Mouse (Mus musculus) mesoderm, embryonic 11.5 days (tissue): ENCODE measurements around the gene Gm17018.
A peak's percentile ranks its signal among the peaks of the same experiment; 100 is the strongest.

ENCODE experiments used
- DNase-seq: peaks from one replicate; pipeline ENCODE4 v3.0.0-alpha.2; 2012; ENCODE audit warnings: low read depth, low spot score

Gene Gm17018

DNA sequence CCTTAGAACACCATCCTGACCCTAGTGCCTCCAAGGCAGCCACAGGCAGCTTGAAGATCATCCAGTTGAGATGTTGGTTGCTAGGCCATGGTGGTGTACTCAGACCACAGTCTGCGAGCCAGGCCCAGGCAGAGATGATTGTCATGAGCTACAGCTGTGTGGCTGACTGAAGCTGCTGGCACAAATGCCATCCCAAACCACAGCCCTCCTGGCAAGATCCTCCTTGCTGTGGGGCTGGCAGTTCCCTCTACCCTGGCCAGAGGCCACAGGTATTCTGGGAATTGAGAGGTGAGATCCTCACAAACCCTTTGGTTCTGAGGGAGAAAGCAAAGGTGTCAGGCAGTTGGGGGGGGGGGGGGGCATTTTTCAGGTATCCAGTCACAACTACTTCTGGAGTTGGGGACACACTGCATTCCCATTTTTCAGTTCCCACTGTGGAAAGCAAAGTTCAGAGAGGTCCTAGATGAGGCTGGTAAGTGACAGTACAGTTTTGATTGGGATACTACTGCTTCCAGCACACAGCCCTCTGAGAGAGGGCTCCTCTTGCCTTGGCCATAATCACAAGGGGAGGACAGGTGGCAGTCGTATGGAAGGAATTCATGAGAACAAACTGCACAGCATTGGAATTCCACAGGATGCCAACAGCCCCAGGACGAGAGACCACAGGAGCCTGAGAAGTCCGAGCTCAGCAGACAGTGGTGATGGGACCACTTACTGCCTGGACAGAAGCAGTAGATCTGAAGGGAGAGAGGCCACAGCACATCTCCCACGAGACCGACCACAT is 27.3 kb downstream of the Gm17018 start:
- DNase-seq, result no peak

DNA sequence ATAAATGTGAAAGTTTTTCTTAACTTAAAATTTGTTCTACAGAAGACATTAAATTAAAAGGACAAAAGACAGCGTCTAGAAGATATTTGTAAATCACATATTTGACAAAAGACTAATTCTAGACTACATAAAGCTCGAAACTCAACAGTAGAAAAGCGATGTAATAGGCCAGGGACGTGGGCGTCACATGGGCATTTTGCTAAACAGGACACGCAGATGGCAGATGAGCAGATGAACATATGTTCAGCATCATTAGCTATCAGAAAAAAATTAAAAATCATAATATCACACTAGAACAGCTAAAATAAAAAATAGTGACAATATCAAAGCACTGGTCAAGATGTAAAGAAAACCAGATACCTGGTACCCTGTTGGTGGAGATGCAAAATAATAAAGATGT is 29.3 kb downstream of the Gm17018 start:
- DNase-seq, result no peak

DNA sequence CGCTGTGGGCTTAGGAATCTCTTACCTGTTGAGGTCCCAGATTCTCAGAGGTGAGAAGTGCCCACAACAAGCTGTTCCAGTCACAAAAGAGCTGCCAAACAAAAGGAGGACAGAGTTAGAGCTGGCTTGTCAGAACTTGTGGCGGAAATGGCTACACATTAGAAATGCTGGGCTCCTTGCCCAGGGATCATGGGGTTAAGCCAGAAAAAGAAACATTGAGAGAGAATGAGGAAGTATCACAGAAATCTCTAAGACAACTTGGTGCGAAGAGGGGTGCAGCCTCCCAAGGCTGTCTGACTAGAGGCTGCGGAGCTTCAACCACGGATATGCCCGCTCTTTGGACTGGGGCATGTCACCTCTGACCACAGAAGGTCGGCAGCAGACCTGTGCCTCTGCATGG is 31.3 kb downstream of the Gm17018 start:
- no peak for DNase-seq

DNA sequence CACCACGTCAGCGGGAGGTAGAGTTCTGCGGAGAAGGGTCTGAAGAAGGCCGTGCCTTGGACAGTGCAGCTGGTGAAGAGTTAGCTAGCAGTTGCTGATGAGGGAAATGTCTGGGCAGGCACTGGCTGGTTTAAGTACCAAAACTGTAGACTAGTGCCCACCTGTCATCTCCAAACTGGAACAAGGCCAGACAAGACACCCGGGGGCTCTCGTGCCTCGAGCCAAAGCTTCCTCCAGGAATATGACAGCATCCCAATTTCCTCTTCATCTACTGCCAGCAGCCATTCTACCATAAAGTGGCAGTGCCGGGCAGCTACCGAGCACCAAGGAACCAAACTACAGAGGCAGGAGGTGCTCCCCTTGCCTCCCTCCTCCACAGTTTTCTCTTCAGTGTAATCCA is 32.5 kb downstream of the Gm17018 start:
- DNase-seq, result no peak

DNA sequence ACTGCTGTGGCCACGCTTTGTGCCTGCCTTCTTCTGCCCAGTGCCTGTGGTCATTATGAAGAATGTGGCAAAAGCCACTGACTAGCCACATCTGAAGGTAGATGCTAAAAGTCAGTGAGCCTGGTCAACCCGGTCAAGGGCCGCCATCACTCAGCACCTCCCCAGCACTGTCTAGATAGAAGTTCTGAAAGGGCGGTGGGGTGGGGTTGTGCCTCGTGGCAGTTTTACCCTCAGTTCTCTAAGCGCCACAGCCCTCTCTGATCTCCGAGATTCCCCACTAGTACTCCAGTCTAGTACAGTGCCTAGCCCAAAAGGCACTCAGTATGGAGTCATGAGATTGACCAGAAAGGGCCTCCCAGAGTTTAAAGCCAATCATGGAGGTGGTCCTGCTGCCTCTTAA is 33.7 kb downstream of the Gm17018 start:
- no peak for DNase-seq

DNA sequence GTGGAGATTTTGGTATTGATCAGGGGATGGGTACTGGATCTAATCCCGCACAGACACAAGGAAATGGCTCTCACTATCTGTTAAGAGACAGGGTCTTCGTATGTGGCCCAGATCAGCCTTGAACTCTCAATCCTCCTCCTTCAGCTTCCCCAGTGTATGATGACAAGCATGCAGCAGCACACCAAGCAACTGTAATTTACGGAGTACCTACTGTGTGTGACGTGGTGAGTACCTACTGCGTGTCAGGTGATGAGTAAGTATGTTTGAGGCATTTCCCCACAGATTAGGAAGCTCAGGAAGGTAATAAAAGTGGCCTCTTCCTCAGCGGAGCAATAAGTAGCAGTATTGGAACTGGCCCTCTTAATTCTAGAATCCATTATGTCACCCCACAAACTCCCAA is 35.1 kb downstream of the Gm17018 start:
- no peak for DNase-seq

DNA sequence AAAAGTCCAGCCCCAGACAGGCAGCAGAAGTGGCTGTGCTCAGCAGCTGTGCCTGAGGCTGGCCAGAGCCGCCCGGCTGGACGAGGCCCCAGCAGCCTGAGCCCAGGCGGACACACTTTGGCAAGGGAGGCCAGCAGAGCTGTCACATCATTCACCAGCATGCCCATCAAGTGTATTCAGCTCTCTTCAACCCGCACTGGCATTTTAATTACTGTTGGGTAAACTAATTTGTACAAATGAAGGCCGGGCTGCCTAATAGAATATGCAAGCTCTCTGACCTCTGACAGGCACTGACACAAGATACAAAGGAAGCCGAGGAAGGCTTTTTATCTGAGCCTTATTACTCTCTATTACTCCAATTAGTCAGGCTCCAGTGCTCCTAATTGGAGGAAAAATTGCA is 35.6 kb downstream of the Gm17018 start:
- peak; percentile 31 for DNase-seq

DNA sequence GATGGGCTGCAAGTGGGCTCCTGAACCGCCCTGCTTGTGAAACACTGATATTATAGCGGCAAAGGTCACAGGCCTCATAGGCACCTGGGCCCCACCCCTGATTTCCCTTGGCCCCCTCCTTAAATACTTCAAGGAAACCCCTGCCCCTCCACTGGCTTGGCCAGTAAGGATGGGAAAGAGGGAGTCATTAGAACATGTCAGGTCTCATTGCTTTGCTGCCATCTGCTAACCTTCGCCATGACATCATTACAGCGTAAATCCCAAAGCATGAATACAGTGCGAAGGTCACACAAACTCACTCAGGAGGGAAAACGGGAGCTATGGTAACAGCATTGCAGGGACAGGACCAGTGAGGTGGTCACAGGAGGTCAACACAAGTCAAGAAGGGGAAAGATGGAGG is 36.0 kb downstream of the Gm17018 start:
- DNase-seq, result peak; percentile 32

DNA sequence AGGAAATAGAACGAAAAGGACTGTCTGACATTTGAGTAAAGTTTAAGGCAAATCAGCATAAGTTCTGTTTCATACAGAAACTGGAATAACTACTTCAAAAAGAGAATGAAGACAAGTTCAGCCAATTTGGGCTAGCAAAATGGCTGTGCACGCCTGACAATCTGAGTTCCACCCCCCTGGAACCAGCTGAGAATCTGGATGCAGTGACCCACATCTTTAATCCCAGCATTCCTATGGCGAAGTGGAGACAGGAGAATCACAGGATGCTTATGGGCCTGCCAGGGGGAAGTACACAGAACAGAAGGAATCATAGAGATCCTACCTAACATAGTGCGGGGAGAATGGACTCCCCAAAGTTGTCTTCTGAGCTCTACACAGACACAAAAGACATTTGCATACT is 36.7 kb downstream of the Gm17018 start:
- no peak for DNase-seq

DNA sequence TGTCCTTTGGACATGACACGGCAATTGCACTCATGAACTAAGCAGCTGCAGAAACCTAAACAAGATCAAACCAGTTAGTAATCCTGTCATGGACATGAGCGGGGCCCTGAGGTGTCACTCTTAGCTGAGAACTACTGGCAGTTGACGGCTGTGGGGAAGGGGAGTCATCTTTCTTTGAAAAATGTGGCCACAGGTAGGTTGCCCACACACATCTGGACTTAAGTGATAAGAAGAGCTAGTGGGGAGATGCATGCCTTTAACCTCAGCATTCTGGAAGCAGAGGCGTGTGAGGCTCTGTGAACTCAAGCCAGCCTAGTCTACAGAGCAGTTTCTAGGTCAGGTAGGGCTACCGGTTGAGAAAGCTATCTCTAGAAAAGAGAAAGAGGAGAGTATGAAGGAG is 42.2 kb downstream of the Gm17018 start:
- DNase-seq, result no peak

DNA sequence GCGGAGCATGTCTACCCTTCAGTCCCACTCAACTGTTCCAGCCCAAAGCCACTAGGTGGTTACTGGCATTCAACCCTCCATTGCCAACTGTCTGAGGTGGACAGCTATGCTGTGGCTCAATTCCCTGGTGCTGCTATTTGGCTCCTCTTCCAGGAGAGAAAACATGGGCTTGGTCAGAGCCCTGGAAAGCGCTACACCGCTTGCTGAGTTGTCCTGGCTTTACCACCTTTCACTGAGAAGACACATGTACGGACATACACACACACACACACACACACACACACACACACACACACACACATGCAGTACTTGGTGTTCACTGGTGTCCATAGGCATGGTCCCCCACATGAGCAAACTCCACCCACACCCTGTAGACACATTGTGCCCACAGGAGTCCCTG is 46.3 kb downstream of the Gm17018 start:
- no peak for DNase-seq

DNA sequence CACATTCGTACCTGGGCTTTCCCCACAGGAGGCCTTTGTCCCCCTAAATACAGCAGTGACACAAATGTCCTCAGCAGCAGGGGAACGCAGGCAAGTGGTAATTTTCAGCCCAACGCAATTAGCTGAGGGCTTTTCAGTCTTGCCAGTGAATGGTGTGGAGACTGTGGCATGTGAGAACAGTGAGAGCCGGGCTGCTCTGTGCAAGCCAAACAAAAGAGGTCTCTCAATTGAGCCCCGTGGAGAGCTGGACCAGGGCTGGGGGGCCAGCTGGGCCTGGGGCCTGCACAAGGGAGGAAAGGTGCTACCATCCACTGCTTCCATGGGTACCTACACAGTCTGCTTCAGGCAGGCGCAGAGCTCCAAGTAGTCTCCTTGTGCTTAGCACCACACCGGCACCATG is 47.1 kb downstream of the Gm17018 start:
- no peak for DNase-seq

DNA sequence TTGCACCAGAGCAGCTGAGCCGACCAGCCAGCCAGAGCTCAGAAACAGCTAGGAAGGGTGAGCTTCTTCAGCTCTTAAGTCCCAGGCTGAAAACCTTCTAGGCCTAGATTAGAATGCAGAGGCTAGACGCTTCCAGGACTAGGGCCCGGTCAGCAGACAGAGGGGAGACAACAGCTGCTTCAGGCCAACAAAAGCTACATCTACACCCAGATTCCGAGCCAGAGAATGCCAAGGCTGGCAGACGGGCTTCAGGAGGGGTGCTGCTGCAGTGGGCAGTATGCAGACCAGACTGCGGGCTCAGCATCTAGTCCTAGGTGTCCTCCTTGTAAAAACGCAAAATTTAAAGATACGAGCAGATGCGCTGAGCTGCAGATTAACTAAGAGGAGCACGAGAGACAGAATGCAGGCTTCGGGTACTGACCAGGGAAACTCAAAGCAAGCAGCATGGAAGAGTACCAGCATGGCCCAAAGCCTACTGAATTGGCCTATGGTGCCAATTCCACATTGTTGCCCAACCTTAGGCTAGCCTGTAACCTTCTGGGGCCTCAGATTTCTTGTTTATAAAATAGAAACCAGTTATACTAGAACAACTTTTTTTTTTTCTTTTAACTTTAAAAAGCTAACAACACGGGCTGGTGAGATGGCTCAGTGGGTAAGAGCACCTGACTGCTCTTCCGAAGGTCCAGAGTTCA is 48.4 kb downstream of the Gm17018 start:
- no peak for DNase-seq

DNA sequence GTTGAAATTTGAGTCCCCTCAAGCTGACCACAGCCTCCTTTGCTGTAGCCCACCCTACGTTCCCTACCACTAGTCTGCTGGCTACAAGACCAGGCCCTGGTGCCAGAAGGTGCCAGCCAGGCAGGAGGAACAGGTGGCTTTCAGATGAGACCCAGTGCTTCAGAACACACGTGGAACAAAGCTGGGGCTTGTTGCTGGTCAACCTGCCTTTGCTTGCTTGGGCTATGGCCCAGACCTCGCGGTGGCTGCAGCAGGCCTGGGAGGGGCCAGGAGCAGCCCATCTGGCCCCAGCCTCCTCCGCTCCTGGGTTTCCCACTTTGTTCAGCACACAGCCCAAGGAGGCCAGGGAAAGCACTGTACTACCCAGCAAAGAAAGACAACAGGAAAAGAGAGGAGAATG is 50.4 kb downstream of the Gm17018 start:
- no peak for DNase-seq

DNA sequence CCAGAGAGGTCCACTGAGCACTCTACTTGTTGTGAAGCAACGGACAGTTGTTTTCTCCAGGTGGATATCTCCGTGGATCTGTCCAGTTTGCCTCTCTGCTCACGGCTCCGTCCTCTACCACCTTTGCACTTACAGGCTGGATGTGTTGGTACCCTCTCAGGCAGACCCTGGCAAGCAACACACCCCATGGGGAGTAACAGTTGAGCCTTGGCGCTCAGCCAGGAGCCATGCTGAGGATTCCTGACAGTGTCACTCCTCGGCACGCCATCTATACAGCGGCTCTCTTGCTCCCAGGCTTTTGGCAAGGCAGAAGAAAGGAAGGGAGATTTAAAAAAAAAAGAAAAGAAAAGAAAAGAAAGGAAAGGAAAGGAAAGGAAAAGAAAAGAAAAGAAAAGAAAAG is 54.0 kb downstream of the Gm17018 start:
- no peak for DNase-seq

DNA sequence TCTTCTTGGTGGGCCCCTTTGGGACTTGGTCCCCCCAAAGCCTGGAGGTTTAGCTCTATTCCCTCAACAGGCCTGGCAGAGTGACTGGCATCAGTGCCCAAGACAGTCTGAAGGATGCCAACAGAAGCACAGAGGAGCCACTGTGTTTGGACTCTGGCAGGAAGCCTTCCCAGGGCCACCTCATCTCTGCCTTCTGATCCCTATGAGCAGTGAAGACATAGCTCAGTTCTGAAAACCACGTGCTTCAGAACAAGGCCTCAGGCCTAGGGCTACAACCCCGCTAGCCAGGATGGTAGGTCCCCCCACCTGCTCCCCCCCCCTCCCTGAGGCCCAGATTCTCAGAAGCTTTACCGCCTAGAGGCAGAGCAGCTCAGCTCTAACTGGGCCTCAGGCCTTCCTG is 54.5 kb downstream of the Gm17018 start:
- DNase-seq, result no peak

DNA sequence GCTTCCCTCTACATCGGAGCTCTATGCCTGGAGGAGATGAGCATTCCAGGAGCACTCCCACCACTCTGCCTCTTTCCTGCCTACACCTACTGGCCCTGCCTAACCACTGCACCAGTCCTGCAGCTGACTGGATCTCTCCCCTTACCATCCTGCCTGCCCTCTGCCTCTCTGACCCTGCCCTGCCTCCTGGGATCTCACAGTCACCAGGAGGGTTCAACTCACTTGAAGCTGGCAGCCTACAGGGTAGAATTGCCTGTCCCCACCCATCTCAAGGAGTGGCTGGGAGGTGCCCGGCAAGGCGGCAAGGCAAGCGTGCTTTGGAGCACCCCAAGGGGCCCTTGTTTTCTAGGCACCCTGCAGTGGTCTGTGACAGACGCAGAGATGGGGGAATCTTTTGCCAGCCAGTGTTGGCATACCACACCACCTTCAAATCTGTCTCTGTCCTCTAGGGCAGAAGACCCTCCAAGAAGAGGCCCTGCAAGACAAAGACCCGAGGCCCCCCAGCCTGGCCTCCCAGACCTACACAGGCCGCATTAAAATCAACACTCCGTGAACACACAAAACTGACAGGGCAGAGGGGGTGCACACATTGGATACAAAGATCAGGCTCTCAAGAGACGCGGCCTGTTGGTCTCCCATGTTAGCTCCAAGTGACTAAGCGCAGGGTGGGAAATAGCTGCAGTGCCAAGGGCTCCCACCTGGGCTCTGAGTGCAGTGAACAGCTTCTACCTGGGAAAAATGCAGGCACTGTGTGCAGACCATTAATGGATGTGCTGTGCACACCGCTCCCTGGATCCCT is 55.2 kb downstream of the Gm17018 start:
- no peak for DNase-seq

DNA sequence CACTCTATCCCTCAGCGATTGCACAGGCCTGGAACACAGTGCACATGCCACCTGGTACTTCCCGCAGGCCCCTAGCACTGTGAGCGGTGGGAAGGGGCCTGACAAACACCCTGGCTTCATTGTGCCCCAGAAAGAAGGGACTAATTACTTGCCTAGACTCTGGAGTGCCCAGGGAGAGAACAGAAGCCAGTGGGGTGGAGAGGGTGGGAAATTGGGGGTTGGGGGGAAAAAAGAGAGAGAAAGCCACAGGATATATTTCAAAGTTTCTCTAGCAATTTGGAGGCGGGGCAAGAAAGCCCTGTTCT is 55.8 kb downstream of the Gm17018 start:
- no peak for DNase-seq

DNA sequence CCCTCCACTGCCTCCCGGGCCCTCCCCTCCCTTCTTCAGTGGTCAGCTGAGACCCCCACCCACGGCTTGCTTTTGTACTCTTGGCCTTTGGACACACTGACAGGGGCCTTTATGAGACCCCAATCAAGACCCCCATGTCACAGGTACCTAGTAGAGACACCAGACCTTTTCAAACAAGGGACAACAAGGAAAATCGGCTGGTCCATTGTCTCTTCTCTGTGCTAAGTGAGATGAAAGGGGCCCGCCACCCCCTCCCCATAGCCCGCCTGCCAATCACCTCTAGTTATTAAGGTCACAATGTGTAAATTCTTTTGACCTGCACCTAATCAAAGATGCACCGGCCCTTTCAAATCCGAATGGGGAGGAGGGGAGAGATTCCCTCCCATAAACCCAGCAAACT is 56.3 kb downstream of the Gm17018 start:
- no peak for DNase-seq

DNA sequence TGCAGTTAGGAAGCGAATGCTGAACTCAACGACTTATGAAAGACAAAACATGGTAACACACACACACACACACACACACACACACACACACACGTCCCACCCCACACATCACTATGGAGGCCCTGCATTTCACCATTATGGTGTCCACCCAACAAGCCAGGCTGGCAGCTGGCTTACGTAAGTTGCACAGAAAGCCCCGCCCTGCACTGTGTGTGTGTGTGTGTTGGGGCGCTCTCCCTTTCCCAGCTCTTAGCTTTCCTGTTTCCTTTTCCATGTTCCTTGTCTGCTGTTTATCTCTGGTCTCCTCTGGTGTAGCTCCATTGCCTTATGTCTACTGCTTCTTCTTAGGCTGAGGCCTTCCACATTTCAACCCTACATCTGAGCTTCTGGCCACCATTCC is 57.8 kb downstream of the Gm17018 start:
- DNase-seq, result no peak

DNA sequence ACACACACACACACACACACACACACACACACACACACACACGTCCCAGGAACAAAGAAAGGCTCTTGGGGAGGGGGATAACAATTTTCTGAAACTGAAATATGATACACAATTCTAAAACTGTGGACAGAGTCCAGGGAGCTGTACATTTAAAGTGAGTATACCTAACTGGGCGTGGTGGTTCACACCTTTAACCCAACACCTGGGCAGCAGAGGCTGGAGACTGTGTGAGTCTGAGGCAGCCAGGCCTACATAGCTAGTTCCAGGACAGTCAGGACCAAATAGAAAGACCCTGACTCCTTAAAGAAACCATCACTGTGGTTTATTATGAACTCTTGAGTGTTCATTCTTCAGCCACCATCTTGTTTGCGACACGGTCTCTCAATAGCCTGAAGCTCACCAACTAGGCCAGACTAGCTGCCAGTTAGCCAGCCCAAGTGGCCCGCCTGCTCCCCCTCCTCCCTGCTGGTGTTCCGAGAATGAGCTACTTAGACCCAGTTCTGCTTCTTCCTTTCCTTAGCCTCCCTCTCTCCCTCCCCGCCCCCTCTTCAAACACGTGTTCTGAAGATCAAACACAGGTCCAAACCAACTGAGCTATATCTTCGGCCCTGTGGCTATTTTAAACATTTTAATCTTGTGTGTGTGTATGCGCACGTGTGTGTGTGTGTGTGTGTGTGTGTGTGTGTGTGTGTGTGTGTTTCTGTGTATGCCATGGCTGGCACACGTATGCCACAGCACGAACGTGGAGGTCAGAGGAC is 59.5 kb downstream of the Gm17018 start:
- DNase-seq, result no peak

DNA sequence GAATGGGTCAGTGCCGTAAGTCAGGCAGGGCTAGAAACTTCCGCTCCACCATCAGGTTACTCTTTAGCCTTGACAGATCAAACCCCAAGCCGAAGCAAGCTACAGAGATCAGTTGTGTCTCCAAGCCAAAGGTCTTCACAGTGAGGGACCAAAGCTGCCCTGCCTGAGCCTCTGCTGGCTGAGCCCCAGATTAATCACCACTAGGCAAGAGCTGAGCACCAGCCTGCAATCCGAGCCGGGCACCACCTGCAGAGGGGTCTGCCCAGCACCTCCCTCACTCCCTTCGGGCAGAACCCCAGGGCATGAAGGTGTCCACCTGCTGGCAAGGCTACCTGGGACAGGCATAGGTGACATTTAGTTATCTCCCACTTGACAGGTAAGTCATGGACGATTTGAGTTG is 60.6 kb downstream of the Gm17018 start:
- DNase-seq, result no peak
